Mouse (Mus musculus) adrenal gland, postnatal 10 days (tissue): ENCODE data around the gene Ahdc1. TPM values are rescaled to one million over a fixed set of nuclear protein-coding genes. Genes with fewer than 3 reads are reported as not detected.
"Not testable (repeated sequence)": the region's sequence is repeated elsewhere in the genome, so short reads cannot be mapped to it uniquely, and the experiment has no call there.

Experiments
- DNase-seq: peaks from one replicate; pipeline ENCODE4 v3.0.0; 2021; ENCODE audit warnings: mixed read lengths
- total RNA-seq, 2 experiments: library from RNA; stranded (reverse); gene quantifications; 2 replicates each; pipeline ENCODE4 v1.2.3; 2021

The Ahdc1 gene
- total RNA-seq, 2 experiments from 2014 or later: 50.8 to 74.3 TPM

GRCm38 (mm10) chr4:133079416-133080113, 68.5 kb downstream of the Ahdc1 start:
- no peak for DNase-seq

- no peak for DNase-seq
Observed at GRCm38 (mm10) chr4:133080862-133081261, 69.8 kb downstream of the Ahdc1 start.

GRCm38 (mm10) chr4:133082216-133082773, 71.2 kb downstream of the Ahdc1 start:
- peak; percentile 76 for DNase-seq

GRCm38 (mm10) chr4:133083991-133084861, 73.2 kb downstream of the Ahdc1 start:
- DNase-seq: peak; percentile 78

- peak; percentile 69 for DNase-seq
Observed at GRCm38 (mm10) chr4:133085011-133085782, 74.1 kb downstream of the Ahdc1 start.

- no peak for DNase-seq
Observed at GRCm38 (mm10) chr4:133085783-133086342, 74.8 kb downstream of the Ahdc1 start.

- DNase-seq: no peak
Observed at GRCm38 (mm10) chr4:133087177-133087714, 76.2 kb downstream of the Ahdc1 start.

- DNase-seq: peak; percentile 61
Observed at GRCm38 (mm10) chr4:133087835-133088234, 76.8 kb downstream of the Ahdc1 start.

GRCm38 (mm10) chr4:133089319-133089718, 78.3 kb downstream of the Ahdc1 start:
- DNase-seq: no peak

- DNase-seq: no peak
Observed at GRCm38 (mm10) chr4:133089802-133090201, 78.7 kb downstream of the Ahdc1 start.

GRCm38 (mm10) chr4:133090276-133090719, 79.2 kb downstream of the Ahdc1 start:
- DNase-seq: no peak

GRCm38 (mm10) chr4:133090720-133091458, 79.8 kb downstream of the Ahdc1 start:
- DNase-seq: peak; percentile 58

- DNase-seq: no peak
Observed at GRCm38 (mm10) chr4:133091459-133091785, 80.4 kb downstream of the Ahdc1 start.

- DNase-seq: peak; percentile 62
Observed at GRCm38 (mm10) chr4:133092453-133092901, 81.4 kb downstream of the Ahdc1 start.

GRCm38 (mm10) chr4:133093056-133093455, 82.0 kb downstream of the Ahdc1 start:
- no peak for DNase-seq

GRCm38 (mm10) chr4:133093481-133094033, 82.5 kb downstream of the Ahdc1 start:
- DNase-seq: no peak

GRCm38 (mm10) chr4:133094255-133094654, 83.2 kb downstream of the Ahdc1 start:
- DNase-seq: no peak

GRCm38 (mm10) chr4:133094936-133095733, 84.1 kb downstream of the Ahdc1 start:
- DNase-seq: peak; percentile 91

GRCm38 (mm10) chr4:133095734-133096065, 84.6 kb downstream of the Ahdc1 start:
- not testable (repeated sequence) for DNase-seq

- not testable (repeated sequence) for DNase-seq
Observed at GRCm38 (mm10) chr4:133096671-133097070, 85.6 kb downstream of the Ahdc1 start.
